Mouse (Mus musculus) adrenal gland, postnatal 14 days (tissue): Measurements from ENCODE around the gene Tas2r135. TPM values are rescaled to one million over a fixed set of nuclear protein-coding genes. Genes with fewer than 3 reads are reported as not detected.

ENCODE experiments used
- DNase-seq: peaks from one replicate; pipeline ENCODE4 v3.0.0; 2021; ENCODE audit warnings: mixed read lengths
- long read RNA-seq, 2 experiments: library from polyadenylated mRNA; stranded (forward); transcript quantifications; one replicate each; pipeline ENCODE4 v2.0.0; 2021
- total RNA-seq: library from RNA; stranded (reverse); gene quantifications from 2 replicates; pipeline ENCODE4 v1.2.3, GENCODE M21; 2021

Tas2r135 gene
- 1.4 and 2.2 TPM in 2 replicates for total RNA-seq
- long read RNA-seq, experiment 1, partial matches to known transcripts: 4 of 19 reads
- long read RNA-seq, experiment 1, other reads (novel, unspliced or antisense): 15 of 19 reads
- long read RNA-seq, experiment 2, partial matches to known transcripts: 1 of 6 reads
- long read RNA-seq, experiment 2, other reads (novel, unspliced or antisense): 5 of 6 reads

GRCm38 (mm10) chr6:42405134-42405533 lies at the start of gene Tas2r135:
Tas2r135 (plus strand) TSS chr6:42405434.
- DNase-seq: no peak

- DNase-seq: no peak
Measured at GRCm38 (mm10) chr6:42355794-42356600, 49.2 kb upstream of the Tas2r135 start.

GRCm38 (mm10) chr6:42356913-42357312 lies 48.3 kb upstream of the Tas2r135 start:
- no peak for DNase-seq

GRCm38 (mm10) chr6:42357901-42358300 lies 47.3 kb upstream of the Tas2r135 start:
- DNase-seq: no peak

- no peak for DNase-seq
Measured at GRCm38 (mm10) chr6:42358901-42359300, 46.3 kb upstream of the Tas2r135 start.

- DNase-seq: no peak
Measured at GRCm38 (mm10) chr6:42359364-42360147, 45.7 kb upstream of the Tas2r135 start.

GRCm38 (mm10) chr6:42360231-42360840 lies 44.9 kb upstream of the Tas2r135 start:
- no peak for DNase-seq

GRCm38 (mm10) chr6:42361041-42361895 lies 44.0 kb upstream of the Tas2r135 start:
- DNase-seq: no peak

GRCm38 (mm10) chr6:42362074-42362473 lies 43.2 kb upstream of the Tas2r135 start:
- no peak for DNase-seq

GRCm38 (mm10) chr6:42362497-42362896 lies 42.7 kb upstream of the Tas2r135 start:
- DNase-seq: no peak

- no peak for DNase-seq
Measured at GRCm38 (mm10) chr6:42362974-42363373, 42.3 kb upstream of the Tas2r135 start.

GRCm38 (mm10) chr6:42364066-42364465 lies 41.2 kb upstream of the Tas2r135 start:
- no peak for DNase-seq

- DNase-seq: no peak
Measured at GRCm38 (mm10) chr6:42364607-42365006, 40.6 kb upstream of the Tas2r135 start.

- DNase-seq: no peak
Measured at GRCm38 (mm10) chr6:42365215-42365614, 40.0 kb upstream of the Tas2r135 start.

- no peak for DNase-seq
Measured at GRCm38 (mm10) chr6:42369870-42370269, 35.4 kb upstream of the Tas2r135 start.

GRCm38 (mm10) chr6:42370630-42371363 lies 34.4 kb upstream of the Tas2r135 start:
- DNase-seq: no peak

GRCm38 (mm10) chr6:42372001-42372400 lies 33.2 kb upstream of the Tas2r135 start:
- DNase-seq: no peak

- DNase-seq: no peak
Measured at GRCm38 (mm10) chr6:42372421-42372815, 32.8 kb upstream of the Tas2r135 start.

GRCm38 (mm10) chr6:42372816-42373547 lies 32.3 kb upstream of the Tas2r135 start, which contains the start of gene Epha1:
Epha1 (minus strand) TSS chr6:42373268.
- peak; percentile 54 for DNase-seq
